Mouse (Mus musculus) spleen, embryonic (tissue): ENCODE results near the gene Foxo3.

ENCODE experiments used
- CTCF ChIA-PET: fragments of 350-600 bp; sonication (Branson Sonifier 250); formaldehyde crosslinking; loops from one replicate; lab custom pipeline; 2022; lab: Charles Lee

Gene Foxo3

DNA sequence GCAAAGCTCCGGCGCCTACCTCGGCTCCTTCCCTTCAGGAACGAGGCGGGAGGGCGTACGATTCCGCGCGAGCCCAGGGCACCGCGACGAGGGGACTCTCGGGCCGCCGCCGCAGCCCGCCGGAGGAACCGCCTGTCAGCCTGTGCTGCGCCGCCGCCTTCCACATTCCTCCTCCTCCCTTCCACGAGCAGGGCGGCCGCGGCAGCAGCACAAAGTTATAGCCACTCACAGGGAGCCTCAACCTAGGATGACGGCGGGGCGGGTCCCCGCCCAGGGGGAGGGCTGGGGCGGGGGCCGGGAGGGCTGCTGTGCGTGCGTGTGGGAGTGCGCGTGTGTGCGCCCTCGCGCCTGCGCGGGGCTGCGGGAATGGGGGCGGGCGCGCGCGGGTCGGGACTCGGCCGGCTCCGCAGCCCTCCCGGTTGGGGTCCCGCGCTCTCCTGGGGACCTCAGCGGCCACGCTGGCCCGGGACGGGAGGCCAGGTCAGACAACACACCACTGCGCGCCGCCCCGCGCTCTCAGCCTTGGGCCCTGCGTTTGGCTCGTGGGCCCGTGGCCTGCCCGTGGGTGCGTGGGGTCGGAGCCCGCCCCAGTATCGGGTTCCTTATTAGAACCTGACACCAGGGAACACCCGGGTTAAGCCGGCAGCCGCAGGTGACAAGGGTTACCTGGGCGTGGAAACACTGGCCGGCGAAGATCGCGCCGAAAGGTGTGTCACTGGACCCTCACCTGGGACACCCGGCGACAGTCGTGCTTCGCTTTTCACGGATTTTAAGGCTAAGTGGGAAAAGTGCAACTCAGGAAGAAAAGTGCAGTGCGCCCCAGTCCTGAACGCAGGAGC, at the start of gene Foxo3:
Foxo3 (minus strand) TSS at position 249 of the 839 bp plus-strand sequence.
- CTCF ChIA-PET: no interaction called here

DNA sequence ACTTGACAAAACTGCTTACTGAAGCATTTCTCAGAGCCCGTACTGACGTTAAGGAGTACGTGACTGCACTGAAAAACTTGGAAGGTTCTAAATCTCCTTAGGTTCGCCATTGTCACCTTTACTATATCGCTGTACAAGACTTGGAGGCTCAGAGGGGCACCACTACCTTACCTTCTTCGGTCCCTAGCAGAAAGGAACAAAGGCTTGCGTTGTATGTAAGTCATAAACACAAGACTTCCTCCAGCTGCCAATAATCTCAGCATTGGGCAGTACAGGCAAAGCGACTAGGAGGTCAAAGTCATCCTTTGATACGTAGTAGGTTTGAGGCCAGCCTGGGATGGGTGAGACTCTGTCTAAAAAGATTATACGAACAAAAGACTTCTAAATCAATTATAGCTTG, 48.8 kb upstream of the Foxo3 start:
- CTCF ChIA-PET: no interaction called here

DNA sequence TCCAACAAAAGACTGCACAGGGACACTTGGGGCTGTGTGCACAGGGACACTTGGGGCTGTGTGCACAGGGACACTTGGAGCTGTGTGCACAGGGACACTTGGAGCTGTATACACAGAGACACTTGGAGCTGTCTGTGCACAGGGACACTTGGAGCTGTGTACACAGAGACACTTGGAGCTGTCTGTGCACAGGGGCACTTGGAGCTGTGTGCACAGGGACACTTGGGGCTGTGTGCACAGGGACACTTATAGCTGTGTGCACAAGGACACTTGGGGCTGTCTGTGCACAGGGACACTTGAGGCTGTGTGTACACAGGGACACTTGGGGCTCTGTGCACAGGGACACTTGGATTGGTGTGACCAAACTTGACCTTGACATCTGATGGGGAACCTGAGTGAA, 47.4 kb upstream of the Foxo3 start:
- CTCF ChIA-PET: no interaction called here

DNA sequence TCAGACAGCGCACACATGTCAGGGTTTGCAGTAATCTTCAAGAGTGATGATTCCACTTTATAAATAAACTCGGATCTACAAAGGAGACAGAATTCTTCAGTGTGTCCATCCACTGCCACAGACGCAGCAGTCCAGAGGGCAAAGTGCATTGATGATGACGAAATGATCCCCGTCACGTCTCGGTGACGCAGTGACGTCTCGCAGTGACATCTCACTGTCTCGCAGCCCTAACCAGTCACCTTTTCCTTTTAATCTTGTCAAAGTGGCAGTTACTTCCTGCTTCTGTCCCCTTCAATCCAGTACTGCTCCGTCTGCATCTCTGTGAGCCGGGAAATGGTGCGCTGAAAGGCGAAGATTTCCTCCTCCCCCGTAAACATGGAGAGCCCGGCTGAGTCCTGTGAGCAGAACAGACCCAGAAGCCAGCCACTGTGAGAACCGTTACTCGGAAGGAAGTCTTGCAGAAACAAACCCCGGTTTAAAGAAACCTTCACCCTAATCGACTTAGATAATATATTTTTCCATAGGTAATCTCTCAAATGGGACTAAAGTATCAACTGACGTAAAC, 36.7 kb upstream of the Foxo3 start:
- CTCF ChIA-PET: interaction anchor here (0.7 kb wide), 1 partner anchor 191 kb away, joined by 4 read pairs; no protein-coding TSS in a partner anchor

DNA sequence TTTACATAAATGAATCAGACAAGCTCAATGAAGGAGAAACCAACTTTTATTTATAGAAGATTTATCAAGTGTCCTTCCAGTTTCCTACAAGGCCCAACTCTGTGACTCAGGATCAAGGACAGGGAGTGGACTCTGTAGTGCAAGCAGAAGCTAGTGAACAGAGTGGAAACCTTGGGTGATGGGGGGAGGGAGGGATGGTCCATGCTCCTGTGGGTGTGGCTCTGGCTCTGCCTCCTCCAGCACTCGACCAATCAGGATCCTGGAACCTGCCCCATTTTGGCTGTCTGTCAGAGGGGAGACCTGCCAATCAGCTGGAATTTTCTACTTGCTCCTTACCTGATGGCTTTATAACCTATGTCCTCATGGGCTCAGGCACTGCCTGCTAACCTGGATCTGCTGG, 36.0 kb upstream of the Foxo3 start:
- CTCF ChIA-PET: no interaction called here

DNA sequence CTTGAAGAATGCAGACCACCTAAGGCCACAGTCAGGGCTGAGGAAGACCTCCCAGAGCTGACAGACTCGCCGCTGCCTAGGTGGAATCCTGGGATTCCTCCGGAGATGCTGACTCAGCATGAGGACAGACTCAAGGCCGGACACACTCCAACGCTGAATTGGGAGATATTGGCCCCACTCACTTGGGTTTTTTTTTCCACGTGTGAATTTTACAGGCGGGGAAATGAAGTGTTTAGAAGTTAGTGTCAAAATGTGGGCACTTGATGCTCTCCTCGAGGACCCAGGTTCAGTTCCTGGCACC, 32.1 kb upstream of the Foxo3 start:
- CTCF ChIA-PET: interaction anchor here (1.0 kb wide), 1 partner anchor 680 kb away, joined by 3 read pairs; no protein-coding TSS in a partner anchor

DNA sequence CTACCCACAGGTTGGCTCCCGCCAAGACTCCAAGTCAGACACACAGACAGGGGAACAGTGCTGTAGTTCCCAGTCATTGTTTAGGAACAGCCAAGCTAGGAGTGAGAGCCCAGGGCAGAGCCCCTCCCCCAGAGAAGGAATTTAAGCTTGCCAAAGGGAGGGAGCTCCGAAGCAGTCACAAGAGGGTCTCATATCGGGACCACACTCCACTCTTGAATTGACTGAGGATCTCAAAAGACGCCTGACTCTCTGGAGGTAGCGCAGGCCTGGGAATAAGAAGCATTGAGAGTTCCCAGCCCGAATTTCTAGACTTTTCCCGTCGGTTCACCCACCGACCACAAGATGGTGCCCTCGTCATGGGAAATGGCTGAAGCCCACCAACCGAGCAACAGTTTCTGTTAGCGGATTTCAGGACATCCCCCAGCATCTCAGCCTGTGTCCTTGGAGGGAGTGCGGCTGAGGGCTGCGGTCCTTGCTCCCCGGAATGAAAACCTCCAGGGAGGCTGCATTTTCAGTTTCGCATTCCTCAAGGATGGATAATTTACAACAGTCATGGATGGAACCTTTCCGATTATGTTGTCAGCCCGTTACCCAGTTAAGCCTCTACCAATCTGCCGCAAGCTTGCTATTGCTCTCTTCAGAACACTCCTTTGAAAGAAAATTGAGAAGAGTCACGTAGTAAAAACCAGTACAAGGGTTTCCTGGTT, 31.6 kb upstream of the Foxo3 start:
- CTCF ChIA-PET: interaction anchor here (0.5 to 1.0 kb wide), 2 partner anchors 681 to 954 kb away, joined by 3 read pairs; no protein-coding TSS in a partner anchor

DNA sequence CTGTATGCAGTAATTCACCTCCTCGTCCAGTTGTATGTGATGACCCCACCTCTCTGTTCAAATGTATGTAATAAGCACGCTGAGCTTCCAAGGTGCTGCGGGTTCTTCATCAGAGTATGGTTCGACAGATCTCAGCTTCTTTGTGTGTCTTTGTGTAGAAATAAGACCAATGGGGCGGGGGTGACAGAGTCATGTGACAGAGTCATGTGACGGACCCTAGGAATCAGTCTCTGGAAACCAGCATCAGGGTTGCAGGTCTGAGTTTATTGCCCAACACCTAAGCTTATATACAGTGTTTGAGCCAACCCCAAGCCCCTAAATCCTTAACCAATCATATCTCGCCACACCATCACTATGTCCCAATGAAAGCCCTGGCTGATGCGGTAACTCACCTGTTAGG, 29.9 kb upstream of the Foxo3 start:
- CTCF ChIA-PET: interaction anchor here (0.6 kb wide), 1 partner anchor 354 kb away, joined by 3 read pairs; no protein-coding TSS in a partner anchor

DNA sequence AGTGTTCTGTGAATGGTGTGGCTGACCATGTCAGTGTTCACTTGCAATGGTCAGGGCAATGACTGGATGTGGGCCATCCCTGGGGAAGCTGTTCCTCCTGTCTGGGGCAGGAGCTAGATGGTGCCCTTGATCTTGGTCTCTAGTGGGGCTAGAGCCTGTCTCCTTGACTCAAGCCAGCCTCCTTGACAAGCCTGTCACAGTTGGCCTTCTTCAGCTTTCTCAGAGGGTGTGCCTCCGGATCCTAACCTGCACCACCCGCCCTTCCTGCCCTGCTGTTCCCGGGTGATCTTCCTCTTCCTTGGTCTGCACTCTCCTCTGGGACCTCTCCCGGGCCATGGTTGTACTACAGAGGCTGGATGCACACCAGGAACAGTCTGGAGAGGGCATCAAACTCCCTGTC, 24.2 kb upstream of the Foxo3 start:
- CTCF ChIA-PET: no interaction called here

DNA sequence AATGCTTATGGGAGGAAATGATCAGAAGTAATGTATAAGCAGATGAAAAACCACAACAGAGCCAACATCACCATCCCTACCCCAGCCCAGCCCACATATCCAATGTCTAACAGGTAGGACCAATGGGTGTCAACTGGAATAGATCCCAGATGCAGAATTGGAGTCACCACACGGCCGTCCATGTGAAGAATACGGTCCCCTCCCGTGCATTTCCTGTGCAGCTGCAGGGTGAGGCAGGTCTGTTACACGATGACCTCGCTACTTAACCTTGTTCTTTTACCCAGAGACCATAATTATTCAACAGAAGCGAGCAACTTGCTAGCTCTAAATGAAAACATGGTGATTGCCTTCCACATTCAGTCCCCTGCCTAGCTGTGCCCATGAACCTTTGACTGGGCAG, 23.4 kb upstream of the Foxo3 start:
- CTCF ChIA-PET: interaction anchor here (0.7 kb wide), 1 partner anchor 484 kb away, joined by 3 read pairs; no protein-coding TSS in a partner anchor

DNA sequence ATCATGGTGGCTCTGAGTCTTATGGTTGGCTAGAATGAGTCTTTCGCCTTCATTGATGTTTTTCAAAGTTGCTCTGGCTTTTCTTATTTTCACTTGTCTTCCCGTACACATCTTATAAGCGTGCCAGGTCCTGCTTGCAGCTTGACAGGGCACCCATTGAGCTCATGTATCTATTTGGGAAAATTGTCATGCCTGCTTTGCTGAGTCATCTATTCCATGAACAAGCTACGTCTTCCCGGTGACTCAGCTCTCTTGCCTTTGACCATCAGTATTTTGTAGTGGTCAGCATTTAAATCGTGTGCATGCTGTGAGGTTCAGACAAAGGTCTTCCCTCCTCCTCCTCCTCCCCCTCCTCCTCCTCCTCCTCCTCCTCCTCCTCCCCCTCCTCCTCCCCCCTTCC, 22.9 kb upstream of the Foxo3 start:
- CTCF ChIA-PET: interaction anchor here (0.7 kb wide), 1 partner anchor 485 kb away, joined by 3 read pairs; no protein-coding TSS in a partner anchor

DNA sequence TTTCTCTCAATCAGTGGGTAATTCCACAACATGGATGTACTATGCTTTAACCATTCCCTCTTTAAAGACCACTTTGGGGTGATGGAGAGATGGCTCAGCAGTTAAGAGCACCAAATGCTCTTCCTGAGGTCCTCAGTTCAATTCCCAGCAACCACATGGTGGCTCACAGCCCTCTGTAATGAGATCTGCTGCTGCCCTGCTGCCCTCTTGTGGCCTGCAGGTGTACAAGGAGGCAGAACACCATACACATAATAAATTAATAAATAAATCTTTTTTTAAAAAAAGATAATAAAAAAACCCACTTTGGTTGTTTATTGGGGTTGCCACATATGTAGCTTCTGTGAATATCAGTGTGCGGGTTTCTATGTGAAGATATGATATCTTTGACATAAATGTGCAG, 21.4 kb upstream of the Foxo3 start:
- CTCF ChIA-PET: interaction anchor here (0.7 to 1.5 kb wide), 2 partner anchors 69 to 467 kb away, joined by 4 read pairs; no protein-coding TSS in a partner anchor

DNA sequence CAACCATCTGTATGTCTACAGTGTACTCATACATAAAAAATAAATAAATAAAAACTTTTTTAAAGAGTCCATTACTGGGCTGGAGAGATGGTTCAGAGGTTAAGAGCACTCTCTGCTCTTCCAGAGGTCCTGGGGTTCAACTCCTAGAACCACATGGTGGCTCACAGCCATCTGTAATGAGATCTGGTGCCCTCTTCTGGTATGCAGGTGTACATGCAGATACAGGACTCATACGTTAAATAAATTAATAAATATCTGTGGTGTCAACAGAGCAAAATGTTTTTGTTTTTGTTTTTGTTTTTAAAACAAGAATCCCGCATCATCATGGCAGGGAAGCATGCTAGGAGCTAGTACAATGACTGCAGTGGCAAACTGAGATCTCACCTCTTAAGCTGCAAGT, 20.6 kb upstream of the Foxo3 start:
- CTCF ChIA-PET: interaction anchor here (1.5 kb wide), 1 partner anchor 466 kb away, joined by 4 read pairs; no protein-coding TSS in a partner anchor

DNA sequence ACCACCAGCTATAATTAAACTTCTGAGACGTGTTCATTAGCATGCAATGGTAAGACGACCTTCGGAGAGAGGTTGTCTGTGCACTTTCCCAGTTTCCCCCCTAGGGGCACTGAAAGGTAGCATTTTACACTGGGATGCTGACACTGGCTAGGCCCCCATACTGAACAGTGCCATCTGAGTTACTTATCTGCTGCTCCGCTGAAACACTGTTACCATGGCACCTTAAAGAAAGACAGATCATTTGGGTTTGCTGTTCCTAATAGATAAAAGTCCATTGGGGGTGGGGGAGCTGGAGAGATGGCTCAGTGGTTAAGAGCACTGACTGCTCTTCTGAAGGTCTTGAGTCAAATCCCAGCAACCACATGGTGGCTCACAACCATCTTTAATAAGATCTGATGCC, 20.0 kb upstream of the Foxo3 start:
- CTCF ChIA-PET: interaction anchor here (1.1 to 1.5 kb wide), 2 partner anchors 15 to 465 kb away, joined by 3 to 4 read pairs; no protein-coding TSS in a partner anchor

DNA sequence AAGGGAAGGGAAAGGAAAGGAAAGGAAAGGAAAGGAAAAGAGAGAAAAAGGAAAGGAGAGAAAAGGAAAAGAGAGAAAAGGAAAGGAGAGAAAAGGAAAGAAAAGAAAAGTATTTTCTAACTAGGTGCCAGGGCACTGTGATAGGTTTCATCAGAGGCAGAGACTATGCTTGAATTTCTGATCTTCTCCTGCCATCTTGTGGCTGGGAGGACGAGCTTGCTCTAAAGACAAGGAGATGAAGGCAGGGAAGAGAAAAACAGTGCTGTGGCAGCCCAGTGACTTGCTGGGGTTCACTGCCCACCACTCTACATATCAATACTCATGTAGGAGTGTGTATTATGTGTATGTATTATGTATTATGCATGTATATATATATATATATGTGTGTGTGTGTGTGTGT, 18.5 kb upstream of the Foxo3 start:
- CTCF ChIA-PET: interaction anchor here (0.7 kb wide), 1 partner anchor 339 kb away, joined by 4 read pairs; no protein-coding TSS in a partner anchor

DNA sequence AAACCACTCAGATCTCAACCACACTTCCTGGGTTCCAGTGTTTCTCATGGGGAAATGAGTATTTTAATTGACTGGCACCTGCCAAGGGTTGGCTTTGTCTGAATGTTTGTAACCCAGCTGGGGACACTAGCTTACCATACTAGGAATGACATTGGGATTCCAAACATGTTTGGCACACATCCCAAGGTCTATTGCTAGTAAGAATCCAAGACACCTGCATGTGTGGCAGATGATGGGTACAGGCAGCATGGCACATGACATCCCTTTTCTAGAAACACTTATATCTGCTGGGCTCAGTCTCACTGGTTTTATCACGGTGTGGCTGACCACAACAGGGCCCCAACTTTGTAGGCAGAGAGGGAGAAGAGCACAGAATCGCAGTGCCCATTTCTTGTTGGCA, 17.8 kb upstream of the Foxo3 start:
- CTCF ChIA-PET: no interaction called here

DNA sequence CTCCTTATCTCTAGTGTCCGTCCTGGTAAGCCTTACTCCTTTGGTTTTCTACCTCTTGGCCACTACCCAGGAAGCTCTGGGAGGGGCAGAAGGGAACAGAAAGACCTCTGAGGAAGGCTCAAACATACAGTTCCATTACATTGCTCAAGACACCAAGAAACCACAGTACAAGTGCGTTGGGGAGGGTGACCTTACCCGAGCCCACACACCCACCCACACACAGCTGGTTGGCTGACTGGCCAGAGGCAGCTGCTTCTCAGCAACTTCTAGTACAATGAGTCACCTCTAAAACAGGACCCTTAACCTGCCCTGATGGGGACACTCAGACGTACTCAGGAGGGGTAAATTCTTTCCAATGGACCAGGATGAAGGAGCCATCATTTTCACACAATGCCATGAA, 17.3 kb upstream of the Foxo3 start:
- CTCF ChIA-PET: no interaction called here

DNA sequence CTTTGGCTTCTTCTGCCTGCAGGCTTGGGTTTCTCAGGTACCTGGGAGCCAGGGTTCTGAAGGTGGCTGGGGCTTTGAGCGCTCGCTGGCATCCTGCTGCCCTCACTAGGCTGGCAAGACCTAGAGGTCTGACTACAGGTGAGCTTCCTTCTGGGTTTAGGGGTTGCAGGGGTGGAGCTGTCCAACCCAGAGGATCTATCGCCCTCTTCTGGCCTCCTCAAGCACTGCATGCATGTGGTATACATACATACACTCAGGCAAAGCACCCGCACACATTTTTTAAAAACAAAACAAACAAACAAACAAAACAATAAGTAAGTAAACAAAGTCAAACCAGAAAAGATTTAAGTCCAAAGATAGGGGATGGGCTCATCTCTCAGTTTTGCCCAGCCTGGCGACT, 14.8 kb upstream of the Foxo3 start:
- CTCF ChIA-PET: interaction anchor here (0.6 to 2.4 kb wide), 5 partner anchors 13 to 439 kb away, joined by 3 to 7 read pairs (median 3); no protein-coding TSS in a partner anchor

DNA sequence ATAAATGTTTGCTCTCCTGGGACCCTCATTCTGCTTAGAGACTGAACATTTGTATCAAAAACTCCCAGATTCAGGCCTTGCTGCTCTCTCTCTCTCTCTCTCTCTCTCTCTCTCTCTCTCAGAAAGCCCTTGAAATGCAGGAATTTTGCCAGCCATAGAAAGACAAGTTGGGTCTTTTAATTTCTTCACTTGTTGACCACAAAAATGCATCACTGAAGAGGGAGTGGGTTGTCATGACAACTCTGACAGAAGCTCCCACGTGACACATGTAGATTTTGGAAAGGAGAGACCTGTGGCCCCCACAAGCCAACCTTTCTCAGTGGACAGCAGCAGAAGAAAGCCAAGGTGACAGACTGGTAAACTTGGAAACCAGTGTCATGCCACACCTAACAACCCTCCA, 11.1 kb upstream of the Foxo3 start:
- CTCF ChIA-PET: interaction anchor here (0.7 kb wide), 2 partner anchors 60 to 251 kb away, joined by 3 to 4 read pairs; no protein-coding TSS in a partner anchor

DNA sequence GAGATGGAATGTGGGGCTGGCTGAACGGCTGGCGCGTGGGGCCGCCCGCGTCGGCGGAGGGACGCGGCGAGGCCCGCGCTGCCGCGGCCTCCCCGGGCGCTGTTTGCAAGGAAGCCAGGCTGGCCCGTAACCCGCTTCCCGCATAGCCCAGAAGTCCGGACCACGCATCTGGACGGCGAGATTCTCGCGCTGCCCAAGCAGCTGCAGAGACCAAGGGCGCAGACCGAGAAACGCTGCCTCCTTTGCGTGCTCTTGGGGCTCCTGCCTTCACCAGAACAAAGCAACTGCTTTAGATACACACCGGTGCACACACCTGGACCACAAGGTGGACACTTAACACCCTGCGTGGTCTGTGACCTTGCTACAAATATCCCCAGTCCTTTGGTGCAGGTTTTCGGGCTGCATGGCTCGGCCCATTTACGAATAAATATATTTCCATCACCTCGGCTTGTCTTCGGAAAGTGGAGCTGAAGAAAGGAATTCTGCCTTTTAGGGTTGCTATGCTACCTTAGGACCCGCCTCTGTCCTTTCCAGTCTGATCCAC, 1.8 kb upstream of the Foxo3 start:
- CTCF ChIA-PET: interaction anchor here (0.7 kb wide), 1 partner anchor 13 kb away, joined by 3 read pairs; no protein-coding TSS in a partner anchor
